In genomic region chr7:28780067-28780658, GRCm38 (mm10) we compare ENCODE assay signal across 8 mouse cellular contexts. TPM values are rescaled to one million over a fixed set of nuclear protein-coding genes. Genes with fewer than 3 reads are reported as not detected.
DNase-seq lines count a peak whose midpoint lies in the region; ATAC-seq lines count a peak whose summit lies in the region.

No protein-coding gene starts in this region.

- H3K4me3 ChIP-seq in hindbrain, embryonic 13.5 days = no peak overlapping the region

- H3K4me2 ChIP-seq in hindbrain, embryonic 13.5 days = no peak overlapping the region

- no peaks in the 10 kb centered on the region for H3K9me3 ChIP-seq in hindbrain, embryonic 13.5 days

- no peak overlapping the region; the same call in 1 of the 2 replicates for H3K27ac ChIP-seq in hindbrain, embryonic 13.5 days

- H3K4me1 ChIP-seq in hindbrain, embryonic 13.5 days (replicated peaks) = peaks cover 4% of the 10 kb centered on the region

- peak; percentile 87 for DNase-seq in Muller cell, postnatal 12 days (ENCODE audit: inconsistent ontology term)
- DNase-seq in cerebellum, adult 9-10 months = peak; percentile 93
- DNase-seq in frontal cortex, adult 2 months (ENCODE audit: extremely low spot score in 1 of 2, low spot score in 1 of 2) = peak; percentile 78 to 97
- DNase-seq in layer of hippocampus, postnatal 14 days (ENCODE audit: low spot score in 2 of 2) = peak; percentile 89 to 91
- peak; percentile 94 for DNase-seq in lung, postnatal 10 days
- DNase-seq in retina, adult 2 months (ENCODE audit: low read depth, low spot score) = peak; percentile 88
- DNase-seq in thymus, postnatal 25 days = peak; percentile 94

- 44% methylated on average over 6 of the region's 6 CpGs for WGBS in hindbrain, embryonic 13.5 days

- H3K36me3 ChIP-seq in hindbrain, embryonic 13.5 days = peaks cover 52% of the 10 kb centered on the region

- peak; percentile 49; the same call in 1 of the 2 replicates for ATAC-seq in hindbrain, embryonic 13.5 days (ENCODE audit: low FRiP score)

- H3K9ac ChIP-seq in hindbrain, embryonic 13.5 days = no peak overlapping the region; the same call in 1 of the 2 replicates

- H3K27me3 ChIP-seq in hindbrain, embryonic 13.5 days = no peaks in the 10 kb centered on the region

RNA-seq across cellular contexts. Expression of gene Rinl, which starts 8.6 kb away (rescaled TPM):
- 1.7 and 2.4 TPM in 2 replicates for polyA plus RNA-seq in frontal cortex, adult 2 months (2012; rRNA removed)
- 2.7 and 2.8 TPM in 2 replicates for polyA plus RNA-seq in hindbrain, embryonic 13.5 days (2015; fragmentation: Nextera tagmentation; extraction: Ambion mirVana)
- total RNA-seq in layer of hippocampus, postnatal 14 days (2021) = 1 to 10 TPM; 2.9 to 3.3 TPM

RNA-seq across cellular contexts. Expression of gene Nfkbib, which starts 12.9 kb away (rescaled TPM):
- polyA plus RNA-seq in frontal cortex, adult 2 months (2012; rRNA removed) = 30.1 and 34.9 TPM in 2 replicates
- polyA plus RNA-seq in hindbrain, embryonic 13.5 days (2015; fragmentation: Nextera tagmentation; extraction: Ambion mirVana) = 58.6 and 59.5 TPM in 2 replicates
- total RNA-seq in layer of hippocampus, postnatal 14 days (2021) = 10 to 100 TPM; 31.4 to 33.9 TPM

RNA-seq across cellular contexts. Expression of gene Sirt2, which starts 13.6 kb away (rescaled TPM):
- 206 and 223 TPM in 2 replicates for polyA plus RNA-seq in frontal cortex, adult 2 months (2012; rRNA removed)
- polyA plus RNA-seq in hindbrain, embryonic 13.5 days (2015; fragmentation: Nextera tagmentation; extraction: Ambion mirVana) = 105 and 111 TPM in 2 replicates
- total RNA-seq in layer of hippocampus, postnatal 14 days (2021) = 100 to 1,000 TPM; 325 to 336 TPM

RNA-seq across cellular contexts. Expression of gene Ccer2, which starts 24.2 kb away (rescaled TPM):
- 2.2 TPM in 2 replicates for polyA plus RNA-seq in frontal cortex, adult 2 months (2012; rRNA removed)
- polyA plus RNA-seq in hindbrain, embryonic 13.5 days (2015; fragmentation: Nextera tagmentation; extraction: Ambion mirVana) = 3.1 and 3.6 TPM in 2 replicates
- under 1 TPM in 1 of 2 experiments, not detected in 1; 0.41 TPM for total RNA-seq in layer of hippocampus, postnatal 14 days (2021)

RNA-seq across cellular contexts. Expression of gene Hnrnpl, which starts 28.2 kb away (rescaled TPM):
- polyA plus RNA-seq in frontal cortex, adult 2 months (2012; rRNA removed) = 391 and 418 TPM in 2 replicates
- polyA plus RNA-seq in hindbrain, embryonic 13.5 days (2015; fragmentation: Nextera tagmentation; extraction: Ambion mirVana) = 200 and 202 TPM in 2 replicates
- 100 to 1,000 TPM; 379 to 416 TPM for total RNA-seq in layer of hippocampus, postnatal 14 days (2021)
